Mouse (Mus musculus) stomach, embryonic 14.5 days (tissue): ENCODE measurements around the gene Hist1h2bf. TPM values are rescaled to one million over a fixed set of nuclear protein-coding genes. Genes with fewer than 3 reads are reported as not detected.
"Not testable (repeated sequence)": the region's sequence is repeated elsewhere in the genome, so short reads cannot be mapped to it uniquely, and the experiment has no call there.

Experiments
- ATAC-seq: fragments of 200-750 bp; cut with Nextera tagmentation; 2 replicates; pipeline ENCODE4 v1.8.0; 2017; ENCODE audit warnings: low read depth, moderate TSS enrichment; ENCODE audit not compliant: insufficient number of reproducible peaks, insufficient read depth, low FRiP score
- H3K27ac ChIP-seq: fragments of 300-500 bp; sonication (generic); 2 replicates; pipeline ENCODE4 v1.5.1; 2014; ENCODE audit warnings: mild to moderate bottlenecking, low read length, moderate library complexity, mixed read lengths
- H3K27me3 ChIP-seq: fragments of 300-500 bp; sonication (generic); 2 replicates; pipeline ENCODE4 v1.6.1; 2014; ENCODE audit warnings: low read length, control low read depth, mixed read lengths; ENCODE audit not compliant: control insufficient read depth, insufficient read depth
- H3K36me3 ChIP-seq: fragments of 300-500 bp; sonication (generic); 2 replicates; pipeline ENCODE4 v1.6.1; 2014; ENCODE audit warnings: mild to moderate bottlenecking, control low read depth, low read length, moderate library complexity, mixed read lengths; ENCODE audit not compliant: control insufficient read depth, insufficient read depth
- H3K4me1 ChIP-seq: fragments of 300-500 bp; sonication (generic); 2 replicates; pipeline ENCODE4 v1.6.1; 2014; ENCODE audit warnings: low read length, control low read depth, mixed read lengths; ENCODE audit not compliant: control insufficient read depth, insufficient read depth
- H3K4me2 ChIP-seq: fragments of 300-500 bp; sonication (generic); replicated peaks from 2 replicates; pipeline ENCODE4 v1.6.1; 2014; ENCODE audit warnings: low read depth, low read length, control low read depth
- H3K4me3 ChIP-seq: fragments of 300-500 bp; sonication (generic); 2 replicates; pipeline ENCODE4 v1.5.1; 2014; ENCODE audit warnings: low read depth, low read length, control low read depth
- H3K9ac ChIP-seq: fragments of 300-500 bp; sonication (generic); replicated peaks from 2 replicates; pipeline ENCODE4 v1.6.1; 2014; ENCODE audit warnings: low read depth, mild to moderate bottlenecking, control low read depth, low read length, moderate library complexity, mixed read lengths
- H3K9me3 ChIP-seq: fragments of 300-500 bp; sonication (generic); 2 replicates; pipeline ENCODE4 v1.6.1; 2016; ENCODE audit warnings: low read depth, low read length, control low read depth; ENCODE audit not compliant: control insufficient read depth
- WGBS: fragments of 180-500 bp; shearing (Covaris S2); extraction: QIAGEN DNeasy Blood & Tissue Kit; methylation state at CpG from one replicate; pipeline ENCODE4 v1.1.7; 2014; 5-methylcytosine and 5-hydroxymethylcytosine counted together
- polyA plus RNA-seq: library from polyadenylated mRNA; unstranded; fragments of >200 nt; fragmentation: Nextera tagmentation; extraction: Ambion mirVana; gene quantifications from 2 replicates; pipeline ENCODE4 v1.2.1, GENCODE M21; 2014

Hist1h2bf gene
- polyA plus RNA-seq, 1 experiment from 2014 or later = 7.3 TPM

DNA sequence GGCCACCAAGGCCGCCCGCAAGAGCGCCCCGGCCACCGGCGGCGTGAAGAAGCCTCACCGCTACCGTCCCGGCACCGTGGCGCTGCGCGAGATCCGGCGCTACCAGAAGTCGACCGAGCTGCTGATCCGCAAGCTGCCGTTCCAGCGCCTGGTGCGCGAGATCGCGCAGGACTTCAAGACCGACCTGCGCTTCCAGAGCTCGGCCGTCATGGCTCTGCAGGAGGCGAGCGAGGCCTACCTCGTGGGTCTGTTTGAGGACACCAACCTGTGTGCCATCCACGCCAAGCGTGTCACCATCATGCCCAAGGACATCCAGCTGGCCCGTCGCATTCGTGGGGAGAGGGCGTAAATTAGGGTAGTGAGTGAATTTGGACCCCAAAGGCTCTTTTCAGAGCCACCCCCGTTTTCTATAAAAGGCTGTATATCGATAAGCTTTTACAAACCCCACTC, 1.9 kb upstream of the Hist1h2bf start:
- Histone ChIP-seq H3K4me3 (peak overlapping the region; percentile 42), H3K4me2 (peak overlapping the region; percentile 60), H3K27ac (peak overlapping the region; percentile 84), H3K4me1 (peaks cover 10% of the 10 kb centered on the region; the same call in 1 of the 2 replicates), H3K9ac (peak overlapping the region; percentile 69)
- not testable (repeated sequence) for H3K36me3 ChIP-seq, H3K9me3 ChIP-seq, H3K27me3 ChIP-seq, ATAC-seq
- 1% methylated on average over 8 of the region's 40 CpGs for WGBS

DNA sequence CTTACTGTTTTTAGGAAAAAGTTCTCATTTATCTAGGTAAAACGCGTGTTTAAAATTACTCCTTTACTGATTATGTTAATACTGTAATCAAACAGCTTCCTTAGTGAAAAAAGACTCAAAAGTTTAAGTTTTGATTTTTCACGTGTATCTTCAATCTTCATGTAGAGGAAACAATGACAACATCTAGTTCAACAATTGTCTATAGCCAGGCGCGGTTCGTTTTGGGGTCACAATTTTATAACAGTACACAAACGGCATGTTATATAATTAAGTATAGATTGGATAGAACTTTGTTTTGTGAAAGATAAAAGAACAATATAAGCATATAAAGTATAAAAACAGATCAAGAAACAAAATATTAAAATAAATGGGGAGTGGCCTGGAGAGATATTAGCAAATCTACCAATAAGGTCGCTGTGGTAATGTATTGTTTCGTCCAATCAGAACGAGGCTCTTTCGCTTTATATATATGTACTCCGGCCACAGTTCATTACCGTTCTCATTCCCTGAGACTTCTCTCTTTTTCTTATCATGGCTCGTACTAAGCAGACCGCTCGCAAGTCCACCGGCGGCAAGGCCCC, 1.4 kb upstream of the Hist1h2bf start, which contains the start of gene Hist1h3d:
Gene Hist1h3d, plus strand, starts transcription at position 493 of the 581 bp plus-strand sequence.
- no peaks in the 10 kb centered on the region for H3K27me3 ChIP-seq
- H3K9ac ChIP-seq = peak within 1 kb of the TSS; percentile 69
- WGBS = under 1% methylated on average over 18 of the region's 18 CpGs

DNA sequence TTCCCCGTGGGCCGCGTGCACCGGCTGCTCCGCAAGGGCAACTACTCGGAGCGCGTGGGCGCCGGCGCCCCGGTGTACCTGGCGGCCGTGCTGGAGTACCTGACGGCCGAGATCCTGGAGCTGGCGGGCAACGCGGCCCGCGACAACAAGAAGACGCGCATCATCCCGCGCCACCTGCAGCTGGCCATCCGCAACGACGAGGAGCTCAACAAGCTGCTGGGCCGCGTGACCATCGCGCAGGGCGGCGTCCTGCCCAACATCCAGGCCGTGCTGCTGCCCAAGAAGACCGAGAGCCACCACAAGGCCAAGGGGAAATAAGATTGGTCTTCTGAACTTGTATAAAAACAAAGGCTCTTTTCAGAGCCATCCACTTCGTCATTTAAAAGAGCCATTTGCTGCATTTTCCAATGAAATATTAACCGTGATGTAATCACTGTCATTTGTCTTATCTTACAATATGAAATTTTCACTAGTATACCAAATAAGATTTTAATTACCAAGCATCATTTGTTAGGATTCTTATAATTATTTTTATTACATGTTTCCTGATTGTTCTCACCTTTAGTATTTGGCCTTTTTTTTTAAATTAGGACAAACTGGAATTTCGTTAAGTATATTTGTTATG, 662 bp upstream of the Hist1h2bf start:
- H3K4me1 ChIP-seq, H3K27me3 ChIP-seq, H3K36me3 ChIP-seq, H3K9me3 ChIP-seq, ATAC-seq: not testable (repeated sequence)
- peak overlapping the region; percentile 42 for H3K4me3 ChIP-seq
- peak overlapping the region; percentile 42; the same call in 1 of the 2 replicates for H3K9ac ChIP-seq
- H3K4me2 ChIP-seq = peak overlapping the region; percentile 60
- WGBS = 0% methylated on average over 5 of the region's 39 CpGs
- peak overlapping the region; percentile 94 for H3K27ac ChIP-seq

More for the DNA sequence above, 1.4 kb upstream of the Hist1h2bf start, which contains the start of gene Hist1h3d:
- Histone ChIP-seq H3K4me1 (peaks cover 7% of the 10 kb centered on the region; the same call in 1 of the 2 replicates), H3K9me3 (no peaks in the 10 kb centered on the region), H3K4me2 (peak within 1 kb of the TSS; percentile 60), H3K27ac (peak within 1 kb of the TSS; percentile 89), H3K36me3 (no peaks in the 10 kb centered on the region), H3K4me3 (peak within 1 kb of the TSS; percentile 42)
- ATAC-seq = peak; percentile 66

DNA sequence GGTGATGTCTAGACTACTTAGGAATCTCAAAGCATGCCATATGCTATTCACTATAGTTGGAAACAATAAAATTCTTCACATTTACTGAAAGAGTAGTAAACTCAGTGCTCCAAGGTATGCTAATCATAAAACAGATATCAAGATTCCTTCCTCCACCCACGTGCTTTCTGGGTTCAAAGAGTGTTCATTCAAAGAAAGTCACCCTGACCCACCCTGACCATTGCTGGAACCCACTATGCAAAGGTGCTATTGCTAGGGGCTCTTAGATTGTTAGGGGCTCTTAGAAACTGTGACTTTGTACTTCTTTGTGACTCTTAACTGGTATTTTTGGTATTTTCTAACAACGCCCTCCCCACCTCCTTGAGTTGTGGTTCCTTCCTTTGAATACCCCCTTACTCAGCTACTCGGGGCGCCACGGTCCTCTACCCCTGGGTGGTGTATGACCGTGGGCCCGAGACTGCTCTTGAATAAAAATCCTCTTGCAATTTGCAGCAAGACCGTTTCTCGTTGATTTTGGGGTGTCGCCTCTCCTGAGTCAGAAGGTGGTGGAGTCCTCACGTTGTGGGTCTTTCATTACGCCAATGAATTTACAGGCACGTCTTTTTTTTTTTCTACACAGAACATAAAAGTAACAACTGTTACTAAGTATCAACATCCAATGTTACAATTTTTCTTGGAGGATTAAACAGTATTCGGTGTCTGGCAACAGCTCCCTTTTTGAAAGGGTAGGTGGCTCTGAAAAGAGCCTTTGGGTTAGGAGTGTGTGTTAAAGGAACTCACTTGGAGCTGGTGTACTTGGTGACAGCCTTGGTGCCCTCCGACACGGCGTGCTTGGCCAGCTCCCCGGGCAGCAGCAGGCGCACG, 730 bp downstream of the Hist1h2bf start:
- 6% methylated on average over 18 of the region's 20 CpGs for WGBS
- H3K4me2 ChIP-seq = peak overlapping the region; percentile 41
- peak overlapping the region; percentile 27 for H3K4me3 ChIP-seq
- ATAC-seq, H3K4me1 ChIP-seq, H3K36me3 ChIP-seq, H3K27me3 ChIP-seq, H3K9me3 ChIP-seq: not testable (repeated sequence)
- peak overlapping the region; percentile 22 for H3K9ac ChIP-seq
- H3K27ac ChIP-seq = peak overlapping the region; percentile 94

DNA sequence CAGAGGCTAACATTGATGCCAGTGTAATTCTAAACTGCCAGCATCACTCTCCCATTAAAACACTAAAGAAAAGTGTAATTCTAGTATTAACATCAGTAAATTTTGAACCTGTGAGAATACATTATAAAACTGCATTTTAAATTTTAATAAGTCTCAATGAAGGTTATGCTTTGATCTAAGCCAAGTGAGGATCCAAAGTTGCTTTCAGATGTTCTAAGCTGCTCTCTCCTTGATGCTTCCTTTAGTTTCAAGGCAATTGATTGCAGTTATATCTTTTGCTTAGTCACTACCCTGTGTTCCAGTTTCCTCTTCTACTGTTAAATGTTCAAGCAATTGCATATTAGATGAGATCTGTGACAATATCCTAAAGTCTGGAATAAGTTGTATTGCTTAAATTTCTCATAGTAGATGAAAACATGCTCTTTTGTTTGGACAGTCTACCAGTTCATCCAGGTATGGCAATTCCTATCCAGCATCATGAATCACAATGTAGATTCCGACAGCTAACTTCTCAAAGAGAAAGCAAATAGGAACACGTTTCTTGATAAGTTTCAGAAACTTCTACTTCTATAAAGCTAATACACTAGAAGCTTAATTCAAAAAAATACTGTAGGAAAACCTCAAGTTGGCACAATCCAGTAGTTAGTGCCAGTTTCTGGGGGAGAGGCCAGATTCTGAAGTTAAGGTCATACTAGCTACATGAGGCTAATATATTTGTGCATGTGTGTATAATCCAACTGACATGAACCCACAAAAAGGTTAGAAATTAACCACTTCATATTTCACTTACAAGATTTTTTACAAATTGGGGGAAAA, 1.6 kb downstream of the Hist1h2bf start:
- Histone ChIP-seq H3K9ac (peak overlapping the region; percentile 22), H3K27ac (peak overlapping the region; percentile 94), H3K4me1 (peaks cover 7% of the 10 kb centered on the region; the same call in 1 of the 2 replicates), H3K27me3 (no peaks in the 10 kb centered on the region), H3K4me3 (peak overlapping the region; percentile 27), H3K36me3 (no peaks in the 10 kb centered on the region), H3K9me3 (no peaks in the 10 kb centered on the region), H3K4me2 (peak overlapping the region; percentile 41)
- WGBS = 23% methylated on average over 2 of the region's 2 CpGs
- no peak for ATAC-seq

DNA sequence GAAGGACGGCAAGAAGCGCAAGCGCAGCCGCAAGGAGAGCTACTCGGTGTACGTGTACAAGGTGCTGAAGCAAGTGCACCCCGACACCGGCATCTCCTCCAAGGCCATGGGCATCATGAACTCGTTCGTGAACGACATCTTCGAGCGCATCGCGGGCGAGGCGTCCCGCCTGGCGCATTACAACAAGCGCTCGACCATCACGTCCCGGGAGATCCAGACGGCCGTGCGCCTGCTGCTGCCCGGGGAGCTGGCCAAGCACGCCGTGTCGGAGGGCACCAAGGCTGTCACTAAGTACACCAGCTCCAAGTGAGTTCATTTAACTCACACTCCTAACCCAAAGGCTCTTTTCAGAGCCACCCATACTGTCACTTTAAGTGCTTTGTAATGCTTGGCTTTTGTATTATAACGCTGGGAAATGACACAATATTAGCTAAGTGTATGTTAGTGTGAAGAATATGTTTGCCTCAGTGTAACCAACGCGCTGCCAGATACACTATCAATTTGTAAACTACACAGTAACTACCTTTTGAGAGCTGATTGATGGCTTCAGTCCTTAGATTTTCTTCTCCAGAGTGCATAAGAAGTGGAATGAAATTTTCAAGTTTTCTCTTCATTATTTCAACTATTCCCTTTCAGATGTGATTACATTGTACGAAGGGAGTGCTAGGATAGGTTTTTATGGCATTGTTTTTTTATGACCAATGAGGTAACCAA, 2.3 kb downstream of the Hist1h2bf start:
- Histone ChIP-seq H3K4me3 (peak overlapping the region; percentile 27), H3K9ac (peak overlapping the region; percentile 22), H3K4me2 (peak overlapping the region; percentile 41), H3K27ac (peak overlapping the region; percentile 94)
- not testable (repeated sequence) for H3K4me1 ChIP-seq, H3K9me3 ChIP-seq, H3K27me3 ChIP-seq, ATAC-seq, H3K36me3 ChIP-seq
- WGBS = 0% methylated on average over 9 of the region's 34 CpGs

DNA sequence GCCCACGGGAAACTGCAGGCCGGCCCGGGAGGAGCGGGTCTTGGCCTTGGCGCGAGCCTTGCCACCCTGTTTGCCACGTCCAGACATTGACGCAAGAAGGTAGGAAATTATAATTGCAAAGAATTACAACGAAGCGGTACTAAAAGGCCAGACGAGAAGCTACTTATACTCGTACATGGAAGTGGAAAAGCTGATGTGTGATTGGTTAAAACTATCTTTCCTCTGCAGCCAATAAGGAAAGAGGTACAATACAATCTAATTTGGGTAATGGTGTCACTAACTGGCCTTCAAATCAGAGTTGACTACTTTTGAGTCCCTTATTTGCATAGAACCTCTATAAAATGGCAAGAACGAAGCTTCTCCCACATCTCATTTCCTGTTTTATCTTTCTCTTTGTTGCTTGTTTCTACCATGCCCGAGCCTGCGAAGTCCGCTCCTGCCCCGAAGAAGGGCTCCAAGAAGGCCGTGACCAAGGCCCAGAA, 2.9 kb downstream of the Hist1h2bf start, which contains the start of the genes Hist1h2ae and Hist1h2bg:
Gene Hist1h2ae, minus strand, starts transcription at position 199 of the 482 bp plus-strand sequence.
Gene Hist1h2bg, plus strand, starts transcription at position 375 of the 482 bp plus-strand sequence.
- H3K27ac ChIP-seq = peak within 1 kb of the TSS; percentile 94
- H3K4me3 ChIP-seq = peak within 1 kb of the TSS; percentile 27
- no peaks in the 10 kb centered on the region for H3K36me3 ChIP-seq
- peak within 1 kb of the TSS; percentile 22 for H3K9ac ChIP-seq
- no peaks in the 10 kb centered on the region for H3K4me1 ChIP-seq
- H3K27me3 ChIP-seq = no peaks in the 10 kb centered on the region
- no peaks in the 10 kb centered on the region for H3K9me3 ChIP-seq
- peak; percentile 88 for ATAC-seq
- H3K4me2 ChIP-seq = peak within 1 kb of the TSS; percentile 50
- WGBS = under 1% methylated on average over 18 of the region's 18 CpGs
